Mouse (Mus musculus) heart, adult 8-10 months (tissue): ENCODE measurements around the gene Gfod1. TPM values are rescaled to one million over a fixed set of nuclear protein-coding genes. Genes with fewer than 3 reads are reported as not detected.

ENCODE experiments used
- DNase-seq: peaks from one replicate; pipeline ENCODE4 v3.0.0; 2022; ENCODE audit warnings: low spot score
- total RNA-seq, 4 experiments: library from RNA; stranded (reverse); gene quantifications; 2 replicates each; pipeline ENCODE4 v1.2.4; 2022

Gfod1 gene
- total RNA-seq, 4 experiments from 2014 or later = 28.2 to 33.9 (median 30.5) TPM

DNA sequence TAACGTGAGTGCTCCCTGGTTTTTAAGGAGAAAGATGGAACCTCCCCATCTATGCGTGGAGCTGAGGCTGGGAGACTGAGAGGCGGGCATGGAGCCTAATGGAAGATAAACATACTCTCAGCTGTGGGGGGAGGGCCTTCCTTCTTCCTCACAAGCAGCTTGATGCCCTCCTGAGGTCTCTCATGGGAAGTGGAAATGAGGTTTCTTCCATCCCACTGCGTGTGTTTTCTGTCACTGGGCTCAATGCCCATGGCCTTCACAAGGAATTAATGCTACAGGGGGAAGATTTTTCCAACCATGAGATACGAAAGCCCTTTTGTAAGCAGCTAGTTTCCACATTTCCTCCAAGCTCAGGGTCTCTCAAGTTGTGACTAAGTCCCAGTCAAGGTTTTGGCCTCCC, 100.3 kb downstream of the Gfod1 start:
- DNase-seq = no peak

DNA sequence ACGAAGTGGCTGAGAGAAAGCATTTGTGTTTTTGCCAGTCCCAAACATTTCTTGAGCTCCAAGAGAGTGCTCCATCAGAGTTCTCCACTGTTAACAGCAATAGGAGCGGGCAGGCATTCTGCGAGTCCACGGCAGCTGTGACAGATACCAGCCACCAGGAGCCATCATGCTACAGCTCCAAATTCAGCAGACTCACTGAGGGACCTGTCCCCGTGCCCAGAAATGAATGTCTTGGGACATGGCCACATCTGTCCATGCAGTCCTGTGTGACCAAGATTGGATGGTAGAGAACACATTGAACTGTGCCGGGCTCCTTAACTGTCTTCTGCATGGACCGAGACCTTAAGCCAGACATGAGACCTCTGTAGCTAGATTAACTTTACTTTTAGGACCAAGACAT, 100.7 kb downstream of the Gfod1 start:
- DNase-seq = peak; percentile 61

DNA sequence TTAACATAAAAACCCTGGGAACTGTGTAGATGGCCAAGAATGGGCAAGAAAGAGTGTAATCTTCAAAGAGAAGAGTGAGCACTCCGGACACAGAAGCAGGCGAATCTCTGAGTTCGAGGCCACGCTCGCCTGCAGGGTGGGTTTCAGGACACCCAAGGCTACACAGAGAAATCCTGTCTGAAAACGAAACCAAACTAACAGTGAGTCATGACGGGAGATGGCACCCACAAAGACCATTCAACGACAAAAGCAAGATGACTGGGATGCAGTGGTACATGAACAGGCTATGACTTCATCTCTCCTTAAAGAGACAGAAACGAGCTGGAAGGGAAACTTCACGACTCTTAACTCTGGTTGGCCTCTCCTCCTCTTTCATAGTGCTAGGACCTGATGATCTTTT, 101.6 kb downstream of the Gfod1 start:
- DNase-seq = no peak

DNA sequence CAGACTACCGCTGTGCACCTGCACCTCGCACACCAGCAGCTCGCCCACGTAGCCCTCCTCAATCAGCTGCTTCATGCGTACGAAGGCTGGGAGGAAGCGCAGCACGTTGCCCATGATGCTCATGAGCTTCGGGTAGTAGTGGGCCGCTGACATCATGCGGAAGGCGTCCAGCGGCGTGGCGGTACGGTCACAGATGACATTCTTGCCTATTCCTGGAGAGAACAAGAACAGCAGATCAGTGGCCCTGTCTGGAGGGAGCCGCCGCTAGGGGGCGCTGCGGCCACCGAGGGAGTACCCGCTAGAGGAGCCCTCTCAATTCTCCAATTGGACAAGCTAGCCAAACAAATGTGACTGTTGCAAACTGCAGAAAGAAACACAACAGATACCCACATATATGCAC, 102.9 kb downstream of the Gfod1 start:
- DNase-seq = no peak

DNA sequence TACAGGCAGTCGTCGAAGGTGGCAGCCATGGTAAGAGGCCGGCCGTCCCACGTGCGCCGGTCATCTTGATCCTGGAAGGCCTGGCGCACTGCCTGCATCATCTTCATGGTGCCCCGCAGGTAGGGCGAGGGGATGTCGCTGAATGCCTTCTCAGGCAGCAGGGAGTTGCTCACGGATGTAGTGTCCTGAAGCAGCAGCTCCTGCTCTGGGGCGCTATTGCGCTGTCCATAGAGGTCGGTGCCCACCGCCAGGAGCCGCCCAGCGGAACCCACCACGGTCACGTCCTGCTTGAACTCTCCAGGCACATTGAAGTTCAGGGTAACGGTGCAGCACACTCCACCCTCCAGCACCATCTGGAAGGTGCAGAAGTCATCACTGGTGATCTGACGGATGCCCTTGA, 103.5 kb downstream of the Gfod1 start:
- no peak for DNase-seq

DNA sequence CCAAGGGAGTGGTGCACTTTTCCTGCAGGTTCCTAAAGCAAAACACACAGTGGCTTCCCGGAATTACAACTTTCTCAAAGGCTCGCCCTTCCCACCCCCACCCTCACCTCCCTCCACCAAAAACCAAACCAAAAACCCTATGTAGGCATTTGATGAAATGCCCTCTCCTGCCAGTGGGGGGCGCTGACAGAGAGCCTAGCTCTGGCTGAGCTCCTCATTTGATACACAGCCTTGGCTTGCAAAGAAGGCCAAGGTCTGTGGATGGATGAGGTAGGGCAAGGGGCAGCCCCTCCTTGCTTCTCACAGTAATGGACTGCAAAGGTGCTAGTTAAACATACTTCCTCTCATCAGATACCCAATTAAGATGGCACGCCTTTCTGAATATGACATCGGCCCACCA, 104.2 kb downstream of the Gfod1 start:
- no peak for DNase-seq

DNA sequence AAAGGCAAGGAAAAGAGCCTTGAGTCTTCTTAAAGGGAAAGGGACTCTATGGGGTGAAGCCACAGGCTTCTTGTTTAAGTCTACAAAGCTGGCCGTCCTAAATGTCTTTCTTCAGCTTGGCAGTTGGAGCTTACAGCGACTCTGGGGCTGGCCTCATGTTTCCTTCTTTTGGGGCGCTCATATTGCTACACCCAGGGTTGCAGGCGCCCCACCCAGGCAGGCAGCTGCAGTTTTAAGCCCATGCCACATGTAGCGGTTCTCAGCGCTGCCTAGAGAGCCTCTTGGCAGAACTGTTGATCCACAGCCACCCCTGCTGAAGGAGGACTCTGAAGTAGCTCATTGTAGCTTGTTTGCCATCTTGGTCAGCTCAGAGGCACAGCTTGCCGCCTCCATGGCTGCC, 104.7 kb downstream of the Gfod1 start:
- no peak for DNase-seq

DNA sequence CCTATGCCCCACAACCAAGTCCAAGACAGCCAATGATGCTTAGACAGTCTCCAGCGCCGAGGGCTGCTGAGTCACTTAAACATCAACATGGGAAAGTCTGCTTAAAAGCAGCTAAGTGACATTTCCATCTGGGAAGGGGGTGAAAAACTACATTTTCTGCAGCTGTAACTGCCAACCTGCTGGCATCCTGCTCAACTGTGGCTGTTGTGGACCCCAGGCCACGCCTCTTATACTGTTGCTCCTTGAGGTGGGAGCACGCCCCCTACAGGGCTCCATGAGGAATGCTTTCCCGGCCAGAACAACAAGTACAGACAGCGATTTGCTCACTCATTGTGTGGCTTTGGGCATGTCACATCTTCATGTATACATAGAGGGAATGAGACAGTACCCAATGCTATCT, 106.8 kb downstream of the Gfod1 start:
- DNase-seq = no peak

DNA sequence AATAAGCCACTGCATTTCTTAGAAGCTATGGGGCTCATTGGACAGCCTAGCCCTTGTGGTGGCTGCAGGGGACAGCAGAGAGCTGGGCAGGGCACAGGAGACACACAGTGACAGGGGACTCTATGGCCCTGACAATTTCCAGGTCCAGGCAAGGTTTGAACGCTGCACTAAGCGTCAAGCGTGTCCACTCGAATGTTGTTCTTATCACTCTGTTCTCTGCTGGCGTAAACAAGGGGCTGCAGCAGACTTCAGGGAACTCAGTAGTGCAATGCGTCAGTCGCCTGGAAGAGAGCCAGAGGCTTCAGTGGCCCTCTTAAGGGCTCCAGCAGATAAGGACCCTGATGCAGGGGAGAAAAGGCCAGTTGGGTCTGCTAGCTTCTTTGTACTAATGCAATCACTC, 108.0 kb downstream of the Gfod1 start:
- DNase-seq = peak; percentile 51

DNA sequence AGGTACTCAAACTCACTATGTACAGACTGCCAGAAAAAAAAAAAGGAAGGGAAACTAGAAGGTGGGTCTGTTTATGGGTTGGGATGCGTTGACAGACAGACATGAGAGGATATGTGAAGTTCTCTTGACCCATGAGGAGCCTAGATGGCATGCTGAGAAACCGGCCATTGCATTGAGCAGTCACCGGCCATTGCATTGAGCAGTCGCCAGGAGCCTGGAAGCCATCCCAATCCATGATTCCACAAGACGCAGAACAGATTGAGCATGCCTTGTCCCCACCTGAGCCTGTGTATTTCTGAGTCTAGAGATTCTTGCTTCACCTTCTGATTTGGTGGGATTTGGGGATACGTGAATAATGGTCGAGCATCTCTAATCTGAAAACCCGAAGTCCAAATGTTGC, 110.0 kb downstream of the Gfod1 start:
- DNase-seq = no peak

DNA sequence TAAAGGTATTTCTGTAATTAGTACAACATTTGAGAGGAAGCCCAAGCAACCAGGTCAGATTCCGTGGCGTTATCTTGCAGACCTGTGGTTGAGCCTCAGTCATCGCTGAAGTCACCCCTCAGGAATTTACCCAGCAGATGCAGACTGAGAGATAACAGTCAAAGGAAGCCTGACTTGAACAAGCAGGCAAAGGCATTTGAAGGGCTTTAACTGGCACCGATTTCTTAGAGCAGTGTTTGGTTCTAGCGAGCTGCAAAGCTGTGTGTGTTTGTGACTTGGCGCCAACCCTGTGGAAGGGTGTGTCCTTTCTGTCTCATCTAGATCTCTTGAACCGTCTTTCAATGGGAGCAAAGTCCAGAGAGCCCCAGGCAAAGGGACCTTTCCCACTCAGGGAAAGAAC, 110.7 kb downstream of the Gfod1 start:
- no peak for DNase-seq

DNA sequence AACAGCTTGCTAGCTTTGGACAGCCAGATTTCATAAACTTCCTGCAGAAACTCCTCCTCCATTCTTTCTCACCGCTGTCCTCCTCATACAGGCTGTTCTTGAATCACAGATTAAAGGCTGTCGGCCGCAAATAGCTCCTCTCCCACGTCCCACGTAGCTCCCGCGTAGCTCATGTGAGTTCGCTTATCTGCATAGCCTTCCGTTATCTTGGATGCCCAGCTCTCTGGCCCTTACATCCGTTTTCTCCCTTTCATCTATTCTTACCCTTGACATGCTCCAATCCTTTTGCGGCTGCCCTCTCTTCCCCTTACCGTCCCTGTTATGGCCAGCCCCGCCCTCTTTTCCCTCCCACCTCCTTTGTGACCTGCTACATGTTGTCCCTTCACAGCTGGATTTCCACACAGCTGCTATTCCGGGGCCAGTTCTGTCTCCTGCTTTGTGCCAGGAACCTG, 112.2 kb downstream of the Gfod1 start:
- DNase-seq = peak; percentile 63

DNA sequence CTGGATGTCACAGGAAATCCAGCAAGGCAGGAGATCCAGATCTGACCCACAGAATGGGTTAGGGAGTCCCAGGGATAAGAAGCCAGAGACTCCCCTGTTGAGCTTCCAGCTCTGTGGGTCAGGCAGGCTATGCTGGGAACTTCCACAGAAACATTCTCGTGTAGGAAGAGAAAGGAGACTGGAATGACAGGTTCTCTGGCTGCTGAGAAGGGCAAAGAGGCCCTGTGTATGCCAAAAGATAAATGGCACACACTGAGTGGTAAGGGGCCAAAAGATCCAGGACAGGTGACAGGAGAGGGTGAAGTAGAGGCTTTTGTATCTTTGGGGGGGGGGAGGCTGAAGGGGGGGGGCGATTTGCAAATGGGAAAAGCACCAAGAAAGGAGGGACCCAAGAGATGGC, 112.7 kb downstream of the Gfod1 start:
- DNase-seq = no peak

DNA sequence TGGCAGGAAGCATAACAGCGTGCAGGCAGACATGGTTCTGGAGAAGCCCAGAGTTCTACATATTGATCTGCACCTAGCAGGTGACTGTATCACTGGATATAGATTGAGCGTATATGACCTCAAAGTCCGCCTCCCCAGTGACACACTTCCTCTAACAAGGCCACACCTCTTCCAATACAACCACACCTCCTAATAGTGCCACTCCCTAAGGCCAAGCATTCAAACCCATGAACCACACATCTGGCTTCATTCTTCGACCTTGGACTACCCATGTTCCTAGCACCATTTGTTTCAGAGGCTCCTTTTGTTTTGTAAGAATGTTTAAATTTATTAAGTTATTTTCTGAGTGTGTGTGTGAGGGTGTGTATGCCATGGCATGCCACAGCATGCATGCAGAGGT, 116.2 kb downstream of the Gfod1 start:
- DNase-seq = no peak

DNA sequence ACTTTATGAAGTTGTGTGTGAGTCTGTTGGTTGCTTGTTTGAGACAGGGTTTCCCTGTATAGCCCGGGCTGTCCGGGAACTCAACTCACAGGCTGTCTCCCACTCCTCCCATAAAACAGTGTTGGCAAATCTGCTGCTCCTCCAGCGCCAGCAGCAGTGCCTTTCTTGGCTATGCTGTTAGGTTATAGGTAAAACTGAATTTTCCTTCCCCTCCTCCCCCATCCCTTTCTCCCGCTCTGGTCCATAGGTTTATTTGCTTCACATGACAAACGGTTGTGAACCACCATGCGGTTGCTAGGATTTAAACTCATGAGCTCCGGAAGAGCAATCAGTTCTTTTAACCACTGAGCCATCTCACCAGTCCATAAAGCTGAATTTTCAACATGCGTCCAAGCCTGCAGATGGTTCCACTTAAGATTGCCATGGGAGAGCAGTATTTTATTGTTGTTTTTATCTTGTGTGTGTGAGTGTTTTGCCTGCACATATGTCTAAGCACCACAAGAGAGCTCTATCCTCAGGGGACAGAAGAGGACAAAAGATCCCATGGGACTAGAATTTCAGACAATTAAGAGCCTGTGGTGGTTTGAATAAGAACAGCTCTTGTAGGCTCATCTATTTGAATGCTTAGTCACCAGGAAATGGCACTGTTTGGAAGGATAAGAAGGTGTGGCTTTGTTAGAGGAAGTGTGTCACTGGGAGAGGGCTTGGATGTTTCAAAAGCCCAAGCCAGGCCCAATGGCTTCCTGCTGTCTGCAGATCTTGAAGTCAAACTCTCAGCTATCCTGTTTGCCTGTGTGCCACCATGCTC, 120.5 kb downstream of the Gfod1 start:
- no peak for DNase-seq

DNA sequence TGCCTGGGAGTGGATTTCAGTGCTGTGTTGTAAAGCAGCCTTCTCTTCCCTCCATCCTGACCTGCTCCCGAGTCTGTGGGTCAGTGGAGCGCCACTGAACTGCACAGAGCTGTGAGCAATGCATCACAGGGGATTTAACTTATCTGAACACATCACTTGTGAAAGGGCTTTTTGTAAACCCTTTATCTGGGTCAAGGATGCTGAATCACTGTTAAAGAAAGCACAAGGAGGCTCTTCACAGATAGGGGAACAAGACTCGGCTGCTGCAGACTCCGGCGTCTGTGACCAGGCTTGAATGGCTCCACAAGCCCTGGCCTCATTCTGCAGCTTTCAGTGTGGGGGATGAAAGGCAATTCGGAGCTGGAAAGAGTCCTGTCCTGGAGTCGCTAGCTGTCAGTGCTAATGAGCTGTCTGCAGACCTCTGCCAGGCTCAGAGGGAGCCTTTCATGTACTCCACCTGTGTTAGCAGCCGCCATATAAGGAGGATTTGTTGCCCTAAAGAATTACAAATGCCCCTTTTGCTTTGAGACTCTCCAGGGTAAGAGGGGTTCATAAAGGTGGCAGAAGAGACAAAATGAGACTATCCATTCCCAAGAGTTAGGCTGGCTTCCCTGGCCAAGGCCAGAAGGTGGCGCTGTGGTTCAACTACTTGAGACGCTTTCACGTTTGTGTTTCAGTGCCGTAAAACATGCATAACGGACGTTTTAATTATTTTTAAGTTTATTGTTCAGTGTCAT, 121.3 kb downstream of the Gfod1 start:
- peak; percentile 75 for DNase-seq

DNA sequence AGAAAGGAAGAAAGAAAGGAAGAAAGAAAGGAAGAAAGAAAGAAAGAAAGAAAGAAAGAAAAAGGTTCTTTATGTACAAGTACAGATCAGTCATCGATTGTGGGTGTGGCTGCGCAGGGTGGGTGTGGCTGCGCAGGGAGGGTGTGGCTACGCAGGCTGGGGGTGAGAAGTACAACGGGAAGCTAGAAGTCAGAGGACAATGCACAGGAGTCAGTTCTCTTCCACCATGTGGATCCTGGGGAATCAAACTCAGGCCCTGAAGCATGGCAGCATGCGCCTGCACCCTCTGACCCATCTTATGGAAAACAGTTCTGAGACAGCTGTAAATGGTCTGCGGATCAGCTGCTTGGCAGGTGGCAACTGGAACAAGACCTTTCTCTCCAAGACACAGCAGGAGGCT, 122.9 kb downstream of the Gfod1 start:
- no peak for DNase-seq

DNA sequence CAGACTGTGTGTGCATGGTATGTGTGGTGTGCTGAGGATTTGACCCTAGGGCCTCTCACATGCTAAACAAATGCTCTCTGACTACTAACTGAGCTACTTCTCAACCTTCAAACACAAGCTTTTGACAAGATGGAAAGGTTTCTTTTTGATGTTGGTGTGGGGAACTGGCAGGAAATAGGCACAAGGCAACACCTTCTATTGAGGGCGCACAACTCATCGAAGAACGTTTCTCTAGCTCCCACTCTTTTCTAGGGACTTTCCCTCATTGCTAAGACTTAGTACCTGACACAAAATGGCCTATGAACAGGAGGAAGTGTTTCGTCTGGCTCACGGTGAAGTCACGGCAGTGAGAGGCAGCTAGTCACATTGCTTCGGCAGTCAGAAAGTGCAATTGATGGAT, 126.7 kb downstream of the Gfod1 start:
- no peak for DNase-seq

DNA sequence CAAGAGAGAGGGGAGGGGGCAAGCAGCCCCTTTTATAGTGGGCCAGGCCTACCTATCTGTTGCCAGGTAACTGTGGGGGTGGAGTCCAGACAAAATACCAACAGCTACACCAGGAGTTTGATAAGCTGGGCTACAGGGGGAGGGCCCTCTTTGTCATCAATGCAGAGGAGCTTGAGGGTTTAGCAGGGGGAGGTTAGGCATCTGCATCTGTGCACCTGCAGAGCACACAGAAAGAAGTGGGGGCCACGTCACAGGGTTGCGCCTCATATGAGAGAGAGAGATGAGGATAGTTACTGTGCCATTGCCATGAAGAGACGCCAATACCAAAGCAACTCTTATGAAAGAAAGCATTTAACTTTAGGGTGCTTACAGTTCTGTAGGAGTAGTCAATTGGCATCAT, 127.3 kb downstream of the Gfod1 start:
- no peak for DNase-seq

DNA sequence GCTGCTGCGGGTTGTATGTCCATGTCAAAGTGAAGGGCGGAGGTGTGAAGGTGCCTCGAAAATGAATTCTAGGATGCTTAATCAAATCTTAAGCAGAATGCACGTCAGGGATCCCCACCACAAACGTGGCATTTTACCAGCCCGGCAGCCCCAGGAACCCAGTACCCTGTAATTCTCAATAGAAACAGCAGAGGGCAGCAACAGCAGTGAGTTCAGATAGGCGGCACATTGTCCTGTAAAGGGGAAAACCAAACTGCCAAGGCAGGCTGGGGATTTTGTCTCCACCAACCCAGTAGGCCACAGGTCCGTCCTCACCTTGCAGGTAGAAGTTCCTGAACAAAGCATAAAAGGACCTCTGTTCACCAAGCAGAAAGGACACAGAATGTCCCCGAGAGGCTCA, 130.7 kb downstream of the Gfod1 start:
- peak; percentile 86 for DNase-seq

DNA sequence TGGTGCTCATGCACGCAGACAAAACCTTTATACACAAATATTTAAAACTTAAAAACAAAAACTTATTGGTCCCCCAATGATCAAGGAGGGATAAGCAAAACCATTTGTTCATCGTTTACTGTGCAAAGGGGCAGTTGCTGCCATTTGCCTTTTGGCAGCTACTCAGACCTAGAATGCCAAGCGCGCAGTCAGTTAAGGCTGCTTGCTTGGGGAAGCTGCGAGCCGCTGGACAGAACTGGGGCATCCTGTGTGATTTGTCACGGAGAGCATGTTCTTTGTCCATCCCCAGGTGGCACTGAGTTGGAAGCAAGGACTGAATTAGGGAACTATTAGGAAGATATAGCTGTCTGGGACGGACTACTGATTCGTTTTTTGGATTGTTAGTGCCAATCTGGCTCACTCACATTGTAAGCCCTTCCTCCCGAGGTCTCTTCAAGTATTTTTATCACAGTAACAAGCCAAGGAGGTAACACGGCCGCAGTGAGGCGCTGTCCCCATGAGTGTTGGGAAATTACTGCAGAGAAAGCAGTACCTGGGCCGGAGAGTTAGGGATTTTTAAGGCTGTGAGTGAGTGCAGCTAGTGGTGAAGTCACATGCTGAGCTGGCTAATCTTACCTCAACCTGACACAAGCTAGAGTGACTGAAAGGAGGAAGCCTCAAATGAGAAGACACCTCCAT, 131.8 kb downstream of the Gfod1 start:
- DNase-seq = no peak

DNA sequence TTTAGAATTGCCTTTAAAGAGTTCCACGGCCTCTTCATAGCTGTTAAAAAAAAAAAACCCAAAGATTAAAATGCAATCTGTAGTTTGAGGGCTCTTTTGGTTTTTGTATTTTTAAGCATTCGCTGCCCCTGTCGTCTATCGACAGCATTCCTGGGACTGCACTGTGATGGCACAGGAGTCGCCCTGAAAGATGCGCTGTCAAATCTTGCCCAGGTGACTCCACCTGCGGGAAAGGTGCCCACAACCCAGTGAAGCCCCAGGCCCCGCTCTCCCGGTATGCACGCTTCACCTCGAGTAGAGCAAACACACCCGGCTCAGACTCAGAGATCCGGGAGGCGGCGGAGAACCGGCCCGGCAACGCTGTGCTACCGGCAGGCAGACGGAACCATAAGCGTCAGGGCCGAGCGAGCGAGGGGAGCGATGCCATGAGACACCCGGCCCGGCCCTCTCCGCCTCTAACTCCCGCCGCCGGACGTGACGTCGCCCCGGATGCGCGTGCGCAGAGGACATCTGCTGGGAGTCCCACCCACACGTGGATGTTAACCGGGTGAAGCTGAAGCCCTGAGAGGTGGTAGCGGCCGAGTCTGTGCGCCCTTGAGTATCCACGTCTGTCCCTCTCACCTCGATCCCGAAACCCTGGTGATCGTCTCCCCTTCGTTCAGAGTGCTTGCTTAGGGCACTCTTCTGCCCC, 132.8 kb downstream of the Gfod1 start, which contains the start of gene Tbc1d7:
Tbc1d7 (minus strand) TSS at position 482 of the 691 bp plus-strand sequence.
- peak; percentile 98 for DNase-seq
